8 mouse cellular contexts compared by ENCODE assay signal in the genomic region with DNA sequence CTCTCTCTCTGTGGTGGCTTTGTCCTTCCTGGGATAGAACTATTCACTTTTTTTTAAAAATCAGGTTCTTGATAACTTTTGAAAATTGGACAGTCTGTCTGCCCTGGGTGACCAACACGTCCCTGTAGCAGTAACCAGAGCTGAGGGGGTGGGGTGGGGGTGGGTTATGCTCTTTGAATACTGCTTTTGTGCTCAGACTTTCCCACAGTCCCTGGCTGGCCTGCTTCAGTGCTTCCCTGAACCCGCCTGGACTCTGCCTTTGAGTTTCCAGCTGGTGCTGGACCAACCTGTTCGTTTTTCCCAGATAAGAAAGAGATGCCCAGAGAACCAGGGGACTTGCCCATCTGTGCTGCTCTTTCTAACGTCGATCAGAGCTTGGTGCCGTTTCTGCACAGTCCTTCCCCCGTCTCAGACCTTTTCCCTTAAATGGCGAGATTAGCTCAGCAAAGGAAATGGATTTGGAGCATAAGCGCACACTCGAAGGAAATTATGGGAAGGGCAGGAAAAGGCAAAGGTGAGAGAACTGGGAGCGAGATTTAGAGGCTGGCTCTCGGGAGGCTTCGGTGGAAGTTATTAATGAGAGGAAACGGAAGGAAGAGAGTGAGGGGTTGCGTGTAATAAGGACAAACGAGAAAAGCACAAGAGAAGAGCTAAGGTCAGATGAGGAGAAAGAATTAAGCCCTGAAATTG. TPM values are rescaled to one million over a fixed set of nuclear protein-coding genes. Genes with fewer than 3 reads are reported as not detected.
DNase-seq lines count a peak whose midpoint lies in the region; ATAC-seq and TF ChIP-seq lines count a peak whose summit lies in the region.

No protein-coding gene starts in this region.

- no peaks in the 10 kb centered on the region for H3K9me3 ChIP-seq in heart, embryonic 10.5 days
- H3K9me3 ChIP-seq in forebrain, embryonic 10.5 days, result no peaks in the 10 kb centered on the region
- H3K9me3 ChIP-seq in intestine, embryonic 15.5 days, result no peaks in the 10 kb centered on the region
- H3K9me3 ChIP-seq in midbrain, embryonic 13.5 days, result no peaks in the 10 kb centered on the region

- H3K4me2 ChIP-seq in intestine, embryonic 15.5 days (replicated peaks), result 0 out of 2 replicates have a peak overlapping the region, but pooled peaks have one; percentile 11
- H3K4me2 ChIP-seq in midbrain, embryonic 13.5 days (replicated peaks), result peak overlapping the region; percentile 33

- H3K4me3 ChIP-seq in heart, embryonic 10.5 days, result no peak overlapping the region
- no peak overlapping the region for H3K4me3 ChIP-seq in forebrain, embryonic 10.5 days
- H3K4me3 ChIP-seq in intestine, embryonic 15.5 days (replicated peaks), result no peak overlapping the region
- H3K4me3 ChIP-seq in midbrain, embryonic 13.5 days (replicated peaks), result 0 out of 2 replicates have a peak overlapping the region, but pooled peaks have one; percentile 11
- H3K4me3 ChIP-seq in thymus, adult 2 months (ENCODE audit: control insufficient read depth, insufficient read depth, low read length), result no peak overlapping the region

- no peak for ATAC-seq in intestine, embryonic 15.5 days
- peak; percentile 55; the same call in 1 of the 2 replicates for ATAC-seq in midbrain, embryonic 13.5 days

- 42% methylated on average over 16 of the region's 16 CpGs for WGBS in heart, embryonic 10.5 days
- WGBS in forebrain, embryonic 10.5 days, result 38% methylated on average over 16 of the region's 16 CpGs
- 31% methylated on average over 16 of the region's 16 CpGs for WGBS in intestine, embryonic 15.5 days
- 22% methylated on average over 16 of the region's 16 CpGs for WGBS in midbrain, embryonic 13.5 days
- 26% methylated on average over 16 of the region's 16 CpGs for WGBS in thymus, adult 2 months

- H3K4me1 ChIP-seq in heart, embryonic 10.5 days, result 0 out of 2 replicates have a peak, but pooled peaks cover 3% of the 10 kb centered on the region
- H3K4me1 ChIP-seq in forebrain, embryonic 10.5 days, result peaks cover 41% of the 10 kb centered on the region
- 0 out of 2 replicates have a peak, but pooled peaks cover 2% of the 10 kb centered on the region for H3K4me1 ChIP-seq in intestine, embryonic 15.5 days (replicated peaks)
- H3K4me1 ChIP-seq in midbrain, embryonic 13.5 days (replicated peaks), result peaks cover 17% of the 10 kb centered on the region
- no peaks in the 10 kb centered on the region for H3K4me1 ChIP-seq in thymus, adult 2 months (replicated peaks; ENCODE audit: control insufficient read depth, insufficient read depth, low read length)

- no peak for TF ChIP-seq POLR2A in thymus, adult 2 months (IDR thresholded peaks at IDR 0.05; ENCODE audit: control insufficient read depth, extremely low read depth, insufficient read depth, low read length, poor library complexity)

- no peak for TF ChIP-seq CTCF in thymus, adult 2 months (IDR thresholded peaks at IDR 0.05; ENCODE audit: borderline replicate concordance, control insufficient read depth, extremely low read depth, insufficient read depth, low read length, poor library complexity)

- H3K36me3 ChIP-seq in heart, embryonic 10.5 days, result no peaks in the 10 kb centered on the region
- H3K36me3 ChIP-seq in forebrain, embryonic 10.5 days (replicated peaks), result no peaks in the 10 kb centered on the region
- no peaks in the 10 kb centered on the region for H3K36me3 ChIP-seq in intestine, embryonic 15.5 days
- H3K36me3 ChIP-seq in midbrain, embryonic 13.5 days, result no peaks in the 10 kb centered on the region
- no peaks in the 10 kb centered on the region for H3K36me3 ChIP-seq in thymus, adult 2 months (ENCODE audit: control insufficient read depth, insufficient read depth, low read length)

- no peak overlapping the region for H3K9ac ChIP-seq in intestine, embryonic 15.5 days
- H3K9ac ChIP-seq in midbrain, embryonic 13.5 days (replicated peaks), result 0 out of 2 replicates have a peak overlapping the region, but pooled peaks have one; percentile 17

- H3K27ac ChIP-seq in heart, embryonic 10.5 days, result no peak overlapping the region
- peak overlapping the region; percentile 74 for H3K27ac ChIP-seq in forebrain, embryonic 10.5 days
- no peak overlapping the region for H3K27ac ChIP-seq in intestine, embryonic 15.5 days
- no peak overlapping the region for H3K27ac ChIP-seq in midbrain, embryonic 13.5 days
- H3K27ac ChIP-seq in thymus, adult 2 months (ENCODE audit: control insufficient read depth, insufficient read depth, low read length), result no peak overlapping the region

- peak; percentile 50 for DNase-seq in heart, adult 8-10 months (ENCODE audit: low spot score)
- DNase-seq in heart, embryonic 10.5 days (ENCODE audit: low spot score), result no peak
- no peak for DNase-seq in forebrain, embryonic 10.5 days (ENCODE audit: extremely low spot score, low spot score)
- no peak for DNase-seq in thymus, adult 2 months
- no peak for DNase-seq in lung, postnatal 4 days
- DNase-seq in urinary bladder, postnatal 25 days (ENCODE audit: low spot score), result no peak

- no peaks in the 10 kb centered on the region for H3K27me3 ChIP-seq in heart, embryonic 10.5 days (ENCODE audit: insufficient read depth, poor library complexity, severe bottlenecking)
- no peaks in the 10 kb centered on the region for H3K27me3 ChIP-seq in forebrain, embryonic 10.5 days (ENCODE audit: poor library complexity, severe bottlenecking)
- H3K27me3 ChIP-seq in intestine, embryonic 15.5 days (replicated peaks), result no peaks in the 10 kb centered on the region
- H3K27me3 ChIP-seq in midbrain, embryonic 13.5 days, result no peaks in the 10 kb centered on the region
- no peaks in the 10 kb centered on the region for H3K27me3 ChIP-seq in thymus, adult 2 months (ENCODE audit: control insufficient read depth, insufficient read depth, low read length)

RNA-seq across cellular contexts. Expression of a gene that starts 50.7 kb away (rescaled TPM):
- 10 to 100 TPM in 3 of 4 experiments, 1 to 10 TPM in 1; 7.9 to 13.5 (median 11.0) TPM for total RNA-seq in heart, adult 8-10 months (2022)
- polyA plus RNA-seq in heart, embryonic 10.5 days (2016; fragmentation: Nextera tagmentation; extraction: Ambion mirVana), result 16.2 and 17.2 TPM in 2 replicates
- polyA plus RNA-seq in forebrain, embryonic 10.5 days (2016; fragmentation: Nextera tagmentation; extraction: Ambion mirVana), result 16.2 TPM in 2 replicates
- 12.5 and 12.9 TPM in 2 replicates for polyA plus RNA-seq in intestine, embryonic 15.5 days (2015; fragmentation: Nextera tagmentation; extraction: Ambion mirVana)
- polyA plus RNA-seq in midbrain, embryonic 13.5 days (2015; fragmentation: Nextera tagmentation; extraction: Ambion mirVana), result 5.8 and 6.9 TPM in 2 replicates
- polyA plus RNA-seq in thymus, adult 2 months (2012; rRNA removed), result 43.8 and 46.9 TPM in 2 replicates
